Mouse (Mus musculus): ENCODE data around the gene Mfrp.

GRCm38 (mm10) chr9:44067241-44067959, 34.1 kb upstream of the Mfrp start:
- no peak for TF ChIP-seq CTCF (IDR thresholded peaks at IDR 0.05; ENCODE audit: borderline replicate concordance, extremely low read depth, insufficient read depth, insufficient read length)
- no peak for TF ChIP-seq POLR2A (IDR thresholded peaks at IDR 0.05; ENCODE audit: borderline replicate concordance, extremely low read depth, insufficient read depth, insufficient read length, poor library complexity, severe bottlenecking)
